Mouse (Mus musculus) erythroid progenitor cell, adult 5-6 weeks (primary cell): Measurements from ENCODE around the gene Mtmr1. TPM values are rescaled to one million over a fixed set of nuclear protein-coding genes. Genes with fewer than 3 reads are reported as not detected.

Experiments used
- ATAC-seq: replicated peaks from 2 replicates; pipeline ENCODE4 v1.8.0; 2016; ENCODE audit warnings: moderate number of reproducible peaks, mild to moderate bottlenecking, moderate TSS enrichment, inconsistent platforms; ENCODE audit not compliant: poor library complexity, low FRiP score, severe bottlenecking
- total RNA-seq, 2 experiments: library from RNA; stranded (forward) in 1 of 2; stranded (reverse) in 1 of 2; fragments of 150-400 nt in 1 of 2; fragments of 186-747, 209-891 nt in 1 of 2; gene quantifications; 2 replicates each; pipeline versions ENCODE4 v1.2.3 to v1.2.4; 2015 to 2017; ENCODE audit warnings: low replicate concordance in 2 of 2

Mtmr1 gene
- total RNA-seq, 2 experiments from 2014 or later, result 11.6 to 18.4 TPM

DNA sequence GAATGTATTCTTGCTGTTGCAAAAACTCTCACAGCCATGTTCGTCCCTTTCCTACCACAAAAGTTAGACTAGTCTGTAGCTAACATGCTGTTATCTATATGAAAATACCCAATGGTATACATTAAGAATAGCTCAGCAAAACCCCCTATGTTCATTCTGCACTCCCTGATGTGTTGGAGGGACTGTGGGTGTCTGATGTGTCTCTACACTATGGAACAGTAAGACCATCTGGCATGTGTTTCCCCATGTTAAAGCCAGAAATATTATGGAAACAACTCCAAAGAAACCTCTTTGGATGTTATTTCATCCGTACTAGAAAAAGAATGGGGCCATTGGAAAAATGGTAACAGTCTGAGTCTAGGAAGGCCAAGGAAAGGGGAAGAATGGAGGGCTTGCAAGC is 71.0 kb downstream of the Mtmr1 start:
- ATAC-seq, result no peak

DNA sequence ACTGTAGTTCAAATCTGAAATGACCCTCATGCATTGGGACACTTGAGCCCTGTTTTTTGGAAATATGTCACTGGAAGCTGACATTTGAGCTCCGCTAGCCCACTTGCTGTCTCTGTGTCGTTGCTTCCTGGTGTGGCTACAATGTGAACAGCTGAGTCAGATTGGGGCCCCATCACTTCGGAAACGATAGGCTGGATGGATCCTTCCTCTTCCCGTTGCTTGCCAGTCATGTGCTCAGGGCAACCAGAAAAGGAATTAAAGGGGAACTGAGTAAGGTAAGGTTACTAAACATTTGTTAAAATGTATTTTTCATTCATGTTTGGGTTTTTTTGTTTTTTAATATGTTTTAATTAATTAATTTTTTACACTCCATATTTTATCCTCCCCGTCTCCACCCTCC is 74.9 kb downstream of the Mtmr1 start:
- no peak for ATAC-seq

DNA sequence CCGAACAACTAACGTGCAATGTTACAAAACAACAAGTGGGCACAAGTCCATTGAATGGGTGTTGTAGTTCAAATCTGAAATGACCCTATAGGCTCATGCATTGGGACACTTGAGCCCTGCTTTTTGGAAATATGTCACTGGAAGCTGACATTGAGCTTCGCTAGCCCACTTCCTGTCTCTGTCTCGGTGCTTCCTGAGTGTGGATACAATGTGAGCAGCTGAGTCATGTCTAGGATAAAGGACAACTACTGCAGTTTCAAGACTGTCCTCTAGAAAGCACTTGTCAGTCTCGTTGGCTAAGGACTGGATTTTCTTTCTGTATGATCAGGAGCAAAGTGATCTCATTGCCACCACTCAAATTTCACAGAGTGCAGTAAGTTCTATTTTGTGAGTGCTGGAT is 78.4 kb downstream of the Mtmr1 start:
- ATAC-seq, result no peak

DNA sequence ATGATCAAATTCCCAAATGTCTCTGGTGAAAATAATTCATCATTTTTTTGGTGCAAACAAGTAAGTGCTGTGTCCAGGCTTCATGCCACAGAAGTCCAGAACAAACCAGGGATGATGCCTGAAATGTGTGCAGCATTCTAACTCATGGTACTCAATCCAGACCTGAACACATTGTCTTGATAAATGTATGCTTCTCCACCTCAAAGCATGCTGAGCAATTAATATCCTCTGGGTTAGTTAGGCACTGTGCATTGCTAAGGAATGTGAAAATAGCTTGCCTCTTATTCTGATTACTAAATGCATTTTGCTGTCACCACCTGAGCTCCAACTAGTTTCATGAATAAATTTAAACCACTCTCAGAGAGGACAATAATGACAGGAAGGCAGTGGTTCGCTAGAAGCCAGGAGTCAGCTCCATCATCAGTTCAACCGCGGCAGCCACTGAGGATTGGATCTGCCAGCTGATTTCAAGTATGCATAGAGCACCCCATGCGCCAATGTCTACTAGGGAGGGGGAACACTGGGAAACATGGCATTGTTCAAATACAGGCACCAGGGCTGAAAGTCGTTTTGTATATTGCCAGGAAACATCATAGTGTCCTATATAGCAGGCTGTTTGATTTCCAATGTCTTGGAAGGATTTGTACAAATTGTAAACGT is 91.6 kb downstream of the Mtmr1 start:
- ATAC-seq, result no peak

DNA sequence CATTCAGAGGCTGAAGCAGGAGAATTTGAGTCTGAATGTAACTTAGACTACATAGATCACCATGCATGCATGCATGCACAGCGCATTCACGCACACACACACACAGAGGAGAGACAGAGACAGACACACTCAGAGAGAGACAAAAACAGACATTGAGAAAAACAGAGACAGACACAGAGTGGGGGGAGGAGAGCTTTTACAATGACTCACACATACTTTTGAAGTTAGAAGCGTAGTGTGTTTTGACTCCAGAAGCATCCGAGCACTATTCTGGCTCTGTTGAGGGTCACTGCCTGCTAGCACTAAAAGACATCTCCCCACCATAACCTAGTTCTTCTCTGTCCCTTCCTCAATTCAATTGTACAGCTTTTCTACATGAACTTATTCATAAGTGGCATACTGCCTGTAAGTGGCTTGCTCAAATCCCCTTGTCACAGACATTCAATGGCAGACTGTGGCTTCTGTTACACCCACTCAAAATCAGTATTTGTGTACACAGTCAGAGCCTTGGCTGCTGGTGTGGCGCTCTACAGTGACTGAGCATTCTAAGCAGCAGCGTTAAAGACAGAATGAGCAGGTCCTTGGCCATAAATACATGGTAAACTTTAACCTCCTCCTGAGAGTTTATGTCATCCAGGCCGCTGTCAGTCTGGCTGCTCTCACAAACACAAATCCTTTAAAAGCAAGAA is 99.7 kb downstream of the Mtmr1 start:
- no peak for ATAC-seq

DNA sequence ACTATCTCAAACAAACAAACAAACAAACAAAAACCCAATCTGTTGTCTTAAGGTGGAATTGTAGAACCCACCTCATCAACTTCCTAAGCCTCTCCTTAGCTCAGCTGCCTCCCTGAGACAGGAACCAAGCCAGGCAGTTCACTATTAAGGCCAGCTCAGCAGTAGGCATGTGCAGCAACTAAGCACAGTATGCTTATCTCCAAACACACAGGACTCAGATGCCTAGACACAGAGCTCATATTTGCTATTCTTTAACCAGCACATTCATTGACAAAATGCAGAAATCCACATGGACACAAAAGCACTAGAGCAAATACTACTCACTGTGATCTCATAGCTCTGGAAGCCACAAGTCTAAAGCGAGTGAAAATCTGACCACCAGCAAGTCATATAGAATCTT is 100.9 kb downstream of the Mtmr1 start:
- ATAC-seq, result no peak

DNA sequence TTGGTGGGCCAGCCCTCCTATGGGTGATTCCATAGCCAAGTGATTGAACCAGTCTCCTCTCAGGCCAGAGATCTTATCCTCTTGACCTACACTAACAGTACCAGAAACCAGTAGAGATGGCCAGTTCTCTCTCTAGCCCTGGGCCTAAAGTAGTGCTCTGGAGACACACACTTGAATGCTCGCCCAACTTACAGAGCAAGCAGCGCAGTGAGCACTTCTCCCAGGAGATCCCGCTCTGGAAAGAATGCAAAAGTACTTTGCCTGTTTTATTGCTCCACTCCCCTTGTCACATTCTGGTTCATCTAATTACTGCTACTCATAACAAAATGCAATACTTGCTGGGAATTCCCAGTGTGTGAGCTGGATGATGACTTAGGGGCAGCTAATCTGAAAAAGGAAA is 102.9 kb downstream of the Mtmr1 start:
- no peak for ATAC-seq

Other genes with a start within 250 kb of the Mtmr1 start
- 3.4 and 8.3 TPM in 2 replicates for gene Mtm1, start 154.0 kb upstream of the Mtmr1 start, total RNA-seq (2015; ENCODE audit: low replicate concordance)
- gene Mtm1, start 154.0 kb upstream of the Mtmr1 start, total RNA-seq (2017; ENCODE audit: low replicate concordance), result 5.4 and 7.1 TPM in 2 replicates
- 9.4 and 21.4 TPM in 2 replicates for gene Cd99l2, start 128.1 kb downstream of the Mtmr1 start, total RNA-seq (2015; ENCODE audit: low replicate concordance)
- gene Cd99l2, start 128.1 kb downstream of the Mtmr1 start, total RNA-seq (2017; ENCODE audit: low replicate concordance), result 15.3 and 21.6 TPM in 2 replicates
- gene Hmgb3, start 191.2 kb downstream of the Mtmr1 start, total RNA-seq (2015; ENCODE audit: low replicate concordance), result 163 and 208 TPM in 2 replicates
- gene Hmgb3, start 191.2 kb downstream of the Mtmr1 start, total RNA-seq (2017; ENCODE audit: low replicate concordance), result 164 and 222 TPM in 2 replicates